In the genomic region with DNA sequence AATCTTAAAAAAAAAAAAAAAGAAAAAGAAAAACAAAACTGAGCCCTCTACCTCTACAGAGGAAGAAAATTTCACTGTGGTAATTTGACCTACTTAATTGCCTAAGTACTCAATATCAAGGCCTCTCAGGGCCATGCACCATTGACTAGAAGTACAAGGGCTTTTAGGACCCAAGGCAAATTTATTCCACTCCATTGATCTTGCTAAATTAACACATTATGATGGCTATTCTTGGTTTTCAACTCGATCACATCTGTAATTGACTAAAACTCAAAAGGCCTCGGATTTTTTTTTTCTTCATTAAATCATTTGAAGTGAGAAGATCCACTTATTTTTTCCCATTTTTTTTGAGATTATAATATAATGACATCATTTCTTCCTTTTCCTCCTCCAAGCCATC, we compare ENCODE assay signal across 21 mouse cellular contexts. TPM values are rescaled to one million over a fixed set of nuclear protein-coding genes. Genes with fewer than 3 reads are reported as not detected.
DNase-seq lines count a peak whose midpoint lies in the region; ATAC-seq and TF ChIP-seq lines count a peak whose summit lies in the region.
"Had no signal": no experiment of that assay in that cellular context is flagged by ENCODE, and none has a peak within 500 bp of the region (broad histone marks: within the 10 kb centered on the region; RNA-seq: fewer than 3 reads in every experiment).

No protein-coding gene starts in this region.

- no peak for TF ChIP-seq EP300 in MEL (IDR thresholded peaks at IDR 0.05; ENCODE audit: low read depth in 1 of 2, low read length in 2 of 2)

- H3K4me2 ChIP-seq in kidney, postnatal 0 days (ENCODE audit: low read length), result no peak overlapping the region
- H3K4me2 ChIP-seq: embryonic facial prominence, embryonic 12.5 days; forebrain, embryonic 13.5 days; forebrain, embryonic 15.5 days had no signal

- no peaks in the 10 kb centered on the region for H3K36me3 ChIP-seq in kidney, postnatal 0 days (ENCODE audit: insufficient read depth, low read length)
- H3K36me3 ChIP-seq in MEL (ENCODE audit: control insufficient read depth in 1 of 2, insufficient read depth in 2 of 2, low read length in 2 of 2), result peaks cover 0 to 14% of the 10 kb centered on the region in 2 experiments; a peak in 2 of 4 replicates
- H3K36me3 ChIP-seq: forebrain, embryonic 15.5 days had no signal

- intact Hi-C loops in gastrocnemius, adult 2 months (cut with DNase I), result no loop called here

- no peak overlapping the region for H3K4me3 ChIP-seq in kidney, postnatal 0 days (replicated peaks; ENCODE audit: low read depth, low read length)
- no peak overlapping the region for H3K4me3 ChIP-seq in MEL (ENCODE audit: control insufficient read depth in 1 of 2, insufficient read depth in 1 of 2, low read depth in 2 of 2, low read length in 2 of 2)
- no peak overlapping the region for H3K4me3 ChIP-seq in gastrocnemius, adult 2 months
- H3K4me3 ChIP-seq: embryonic facial prominence, embryonic 10.5 days; embryonic facial prominence, embryonic 12.5 days; forebrain, embryonic 13.5 days; forebrain, embryonic 15.5 days had no signal

- 42% methylated on average over 2 of the region's 2 CpGs for WGBS in kidney, postnatal 0 days

- no peak for TF ChIP-seq POLR2A in MEL (IDR thresholded peaks at IDR 0.05; ENCODE audit: control insufficient read depth in 1 of 2, insufficient read depth in 1 of 2, low read depth in 1 of 2, low read length in 2 of 2, poor library complexity in 1 of 2)

- no peak for TF ChIP-seq CTCF in kidney, postnatal 0 days (IDR thresholded peaks at IDR 0.05; ENCODE audit: low read depth)
- no peak for TF ChIP-seq CTCF in MEL (IDR thresholded peaks at IDR 0.05 in 2 of 3, conservative IDR thresholded peaks at IDR 0.05 in 1 of 3; ENCODE audit: control insufficient read depth in 1 of 3, insufficient read depth in 1 of 3, low read depth in 2 of 3, low read length in 3 of 3, poor library complexity in 1 of 3, severe bottlenecking in 1 of 3)
- no peak for TF ChIP-seq CTCF in gastrocnemius, adult 2 months (IDR thresholded peaks at IDR 0.05)

- no peaks in the 10 kb centered on the region for H3K9me3 ChIP-seq in kidney, postnatal 0 days (replicated peaks; ENCODE audit: low read length)
- H3K9me3 ChIP-seq in MEL (replicated peaks; ENCODE audit: insufficient read depth, low read length), result no peaks in the 10 kb centered on the region
- H3K9me3 ChIP-seq: embryonic facial prominence, embryonic 10.5 days; embryonic facial prominence, embryonic 12.5 days; forebrain, embryonic 13.5 days; forebrain, embryonic 15.5 days; G1E had no signal

- H3K9ac ChIP-seq in kidney, postnatal 0 days (ENCODE audit: low read depth, low read length), result no peak overlapping the region
- H3K9ac ChIP-seq in MEL (ENCODE audit: control insufficient read depth, low read depth, low read length, poor library complexity, severe bottlenecking), result no peak overlapping the region
- H3K9ac ChIP-seq: embryonic facial prominence, embryonic 12.5 days; forebrain, embryonic 13.5 days; forebrain, embryonic 15.5 days; forebrain, postnatal 0 days had no signal

- no peak for TF ChIP-seq RAD21 in MEL (IDR thresholded peaks at IDR 0.05; ENCODE audit: low read depth, low read length)

- no peaks in the 10 kb centered on the region for H3K27me3 ChIP-seq in kidney, postnatal 0 days (ENCODE audit: insufficient read depth, low read length)
- no peaks in the 10 kb centered on the region for H3K27me3 ChIP-seq in MEL (ENCODE audit: control insufficient read depth in 1 of 2, insufficient read depth in 2 of 2, low read length in 2 of 2)
- H3K27me3 ChIP-seq: CH12.LX; embryonic facial prominence, embryonic 12.5 days; forebrain, embryonic 13.5 days; forebrain, embryonic 15.5 days had no signal

- no peak overlapping the region for H3K27ac ChIP-seq in kidney, postnatal 0 days
- H3K27ac ChIP-seq in MEL (ENCODE audit: control insufficient read depth, low read depth, low read length), result no peak overlapping the region
- H3K27ac ChIP-seq in gastrocnemius, adult 2 months, result no peak overlapping the region
- H3K27ac ChIP-seq: embryonic facial prominence, embryonic 10.5 days; embryonic facial prominence, embryonic 12.5 days; forebrain, embryonic 13.5 days; forebrain, embryonic 15.5 days had no signal

- DNase-seq in kidney, postnatal 0 days (ENCODE audit: low spot score), result peak; percentile 5
- no peak for DNase-seq in kidney, adult 9 months
- DNase-seq in MEL (ENCODE audit: low read depth, low spot score), result no peak
- peak; percentile 48 for DNase-seq in retina, postnatal 1 day
- no peak for DNase-seq in gastrocnemius, adult 2 months
- DNase-seq: adrenal gland, adult 2 months; adrenal gland, postnatal 10 days; adrenal gland, postnatal 36 days; cerebellum, adult 11-12 months; cerebellum, adult 2 months; cerebellum, adult 9-10 months; cerebellum, postnatal 10 days; cerebellum, postnatal 25 days; forebrain, postnatal 0 days had no signal

- peaks cover 8% of the 10 kb centered on the region; the same call in 1 of the 2 replicates for H3K4me1 ChIP-seq in kidney, postnatal 0 days (replicated peaks; ENCODE audit: insufficient read depth, low read length)
- peaks cover 0 to 17% of the 10 kb centered on the region in 2 experiments; a peak in 2 of 4 replicates for H3K4me1 ChIP-seq in MEL (ENCODE audit: control insufficient read depth in 1 of 2, insufficient read depth in 2 of 2, low read length in 2 of 2)

- H3K79me2 ChIP-seq in MEL (ENCODE audit: control insufficient read depth, insufficient read depth, low read length, poor library complexity), result peaks cover 2% of the 10 kb centered on the region; the same call in 1 of the 2 replicates

- ATAC-seq in kidney, postnatal 0 days (replicated peaks; ENCODE audit: low FRiP score, low read depth), result no peak
- ATAC-seq: CD4-positive, CD25-positive, alpha-beta regulatory T cell, adult 4 months; forebrain, embryonic 13.5 days; forebrain, embryonic 15.5 days; forebrain, postnatal 0 days had no signal

TF ChIP-seq in MEL, 35 proteins besides CTCF, POLR2A, EP300 and RAD21:
- TF ChIP-seq ZC3H11A (IDR thresholded peaks at IDR 0.05; ENCODE audit: low read depth, low read length) (no peak), ZMIZ1 (IDR thresholded peaks at IDR 0.05; ENCODE audit: low read depth, low read length) (no peak), USF1 (IDR thresholded peaks at IDR 0.05; ENCODE audit: low read depth, low read length) (no peak), ZNF384 (IDR thresholded peaks at IDR 0.05; ENCODE audit: low read depth, low read length) (0 out of 2 replicates have a peak, but pooled peaks have one; percentile 15), UBTF (IDR thresholded peaks at IDR 0.05; ENCODE audit: borderline replicate concordance, insufficient read depth, low read depth, low read length) (no peak), POLR2AphosphoS2 (IDR thresholded peaks at IDR 0.05; ENCODE audit: low read length) (no peak), SIN3A (IDR thresholded peaks at IDR 0.05; ENCODE audit: low read length) (0 out of 2 replicates have a peak, but pooled peaks have one; percentile 20), ZKSCAN1 (IDR thresholded peaks at IDR 0.05; ENCODE audit: low read depth, low read length) (no peak)

RNA-seq across cellular contexts. Expression of a gene that starts 1.4 kb away (rescaled TPM):
- polyA plus RNA-seq in kidney, postnatal 0 days (2015; fragmentation: Nextera tagmentation; extraction: Ambion mirVana), result 49.7 and 50.5 TPM in 2 replicates
- 38.5 and 48.0 TPM in 2 replicates for total RNA-seq in MEL (2012; rRNA removed)
- polyA plus RNA-seq in MEL (2012; ENCODE audit: insufficient read depth in 1 of 2, insufficient read length in 2 of 2, low read depth in 1 of 2, low replicate concordance in 2 of 2, missing spikeins in 1 of 2), result 10 to 100 TPM in 1 of 2 experiments, not detected in 1; 48.1 TPM
- total RNA-seq in gastrocnemius, adult 2 months (2021), result 1 to 10 TPM; 2.1 to 3.3 TPM

RNA-seq across cellular contexts. Expression of a gene that starts 19.5 kb away (rescaled TPM):
- polyA plus RNA-seq in kidney, postnatal 0 days (2015; fragmentation: Nextera tagmentation; extraction: Ambion mirVana), result 17.2 and 18.6 TPM in 2 replicates
- total RNA-seq in MEL (2012; rRNA removed), result 7.6 and 9.0 TPM in 2 replicates
- polyA plus RNA-seq in MEL (2012; ENCODE audit: insufficient read depth in 1 of 2, insufficient read length in 2 of 2, low read depth in 1 of 2, low replicate concordance in 2 of 2, missing spikeins in 1 of 2), result 10 to 100 TPM in 1 of 2 experiments, not detected in 1; 14.3 TPM
- total RNA-seq in gastrocnemius, adult 2 months (2021), result 1 to 10 TPM; 6.3 to 6.4 TPM

RNA-seq across cellular contexts. Expression of a gene that starts 19.7 kb away (rescaled TPM):
- polyA plus RNA-seq in kidney, postnatal 0 days (2015; fragmentation: Nextera tagmentation; extraction: Ambion mirVana), result 35.0 and 37.4 TPM in 2 replicates
- 10.8 and 11.9 TPM in 2 replicates for total RNA-seq in MEL (2012; rRNA removed)
- polyA plus RNA-seq in MEL (2012; ENCODE audit: insufficient read depth in 1 of 2, insufficient read length in 2 of 2, low read depth in 1 of 2, low replicate concordance in 2 of 2, missing spikeins in 1 of 2), result 10 to 100 TPM in 1 of 2 experiments, not detected in 1; 25.2 TPM
- total RNA-seq in gastrocnemius, adult 2 months (2021), result 1 to 10 TPM; 1.5 TPM

RNA-seq across cellular contexts. Expression of a gene that starts 31.5 kb away (rescaled TPM):
- polyA plus RNA-seq in kidney, postnatal 0 days (2015; fragmentation: Nextera tagmentation; extraction: Ambion mirVana), result 55.3 and 57.4 TPM in 2 replicates
- total RNA-seq in MEL (2012; rRNA removed), result 61.2 and 68.5 TPM in 2 replicates
- 10 to 100 TPM in 1 of 2 experiments, not detected in 1; 74.6 TPM for polyA plus RNA-seq in MEL (2012; ENCODE audit: insufficient read depth in 1 of 2, insufficient read length in 2 of 2, low read depth in 1 of 2, low replicate concordance in 2 of 2, missing spikeins in 1 of 2)
- 10 to 100 TPM; 42.4 to 62.9 TPM for total RNA-seq in gastrocnemius, adult 2 months (2021)

RNA-seq across cellular contexts. Expression of a gene that starts 32.4 kb away (rescaled TPM):
- 33.3 and 34.2 TPM in 2 replicates for polyA plus RNA-seq in kidney, postnatal 0 days (2015; fragmentation: Nextera tagmentation; extraction: Ambion mirVana)
- 36.2 and 36.9 TPM in 2 replicates for total RNA-seq in MEL (2012; rRNA removed)
- 100 to 1,000 TPM in 1 of 2 experiments, 10 to 100 TPM in 1; 69.8 to 183 TPM for polyA plus RNA-seq in MEL (2012; ENCODE audit: insufficient read depth in 1 of 2, insufficient read length in 2 of 2, low read depth in 1 of 2, low replicate concordance in 2 of 2, missing spikeins in 1 of 2)
- 10 to 100 TPM; 20.3 to 21.7 TPM for total RNA-seq in gastrocnemius, adult 2 months (2021)

Comparison
In these comparisons a context has a peak if more than half of its experiments do, and no peak if none do; other contexts are left out.
1. DNase-seq: peak in kidney, postnatal 0 days (single experiment) and retina, postnatal 1 day (single experiment); none in kidney, adult 9 months (single experiment), MEL (single experiment) and gastrocnemius, adult 2 months (single experiment).